Mouse (Mus musculus): Measurements from ENCODE around the gene Plk3.
A peak's percentile ranks its signal among the peaks of the same experiment; 100 is the strongest.
"Not testable (repeated sequence)": the region's sequence is repeated elsewhere in the genome, so short reads cannot be mapped to it uniquely, and the experiment has no call there.

Gene Plk3

DNA sequence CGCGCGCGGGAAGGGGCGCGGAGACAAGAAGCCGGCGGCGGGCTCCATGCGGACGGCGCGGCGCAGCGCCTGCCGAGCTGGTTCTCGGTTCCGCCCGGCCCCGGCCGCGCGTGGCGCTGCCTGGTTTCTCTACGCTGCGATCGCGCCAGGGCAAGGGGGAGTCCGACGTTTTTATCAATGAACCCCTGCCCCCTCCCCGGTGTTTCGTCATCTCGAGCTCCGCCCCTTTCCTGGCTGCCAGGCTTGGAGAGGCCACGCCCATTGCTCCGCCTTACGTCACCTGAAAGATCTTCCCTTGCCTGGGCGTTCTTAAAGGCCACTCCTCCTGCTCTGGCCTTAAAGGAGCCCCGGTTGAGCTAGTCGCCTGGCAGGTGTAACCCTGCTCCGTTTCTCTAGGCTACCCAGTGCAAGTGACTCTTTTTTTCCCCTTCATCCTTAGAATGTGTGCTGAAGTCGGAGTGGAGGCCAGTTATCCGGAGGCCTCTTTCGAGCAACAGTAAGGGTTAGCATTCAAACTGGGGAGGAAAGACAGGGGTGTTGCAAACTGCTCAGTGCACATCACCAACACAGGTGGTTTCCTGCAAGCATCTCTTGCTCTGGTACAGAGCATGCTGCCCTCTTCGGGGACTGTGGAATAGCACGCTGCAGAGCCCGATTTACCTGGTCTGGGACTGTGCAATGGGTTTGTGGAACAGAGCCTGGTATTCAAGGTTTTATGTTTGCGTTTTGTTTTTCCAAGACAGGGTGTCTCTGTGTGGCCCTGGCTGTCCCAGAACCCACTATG, at the start of gene Plk3:
TSS of gene Plk3 (minus strand) at position 147 of the 784 bp plus-strand sequence.
- peak; percentile 97 for DNase-seq (ENCODE audit: low read depth)

- DNase-seq (ENCODE audit: low read depth) = not testable (repeated sequence)
Observed at GRCm38 (mm10) chr4:117182759-117183096, 49.0 kb upstream of the Plk3 start.

GRCm38 (mm10) chr4:117181863-117182758, 48.3 kb upstream of the Plk3 start, which contains the start of gene Kif2c:
Gene Kif2c, minus strand, starts transcription at chr4:117182639.
- DNase-seq (ENCODE audit: low read depth) = peak; percentile 95

- no peak for DNase-seq (ENCODE audit: low read depth)
Observed at GRCm38 (mm10) chr4:117169936-117170335, 36.2 kb upstream of the Plk3 start.

DNA sequence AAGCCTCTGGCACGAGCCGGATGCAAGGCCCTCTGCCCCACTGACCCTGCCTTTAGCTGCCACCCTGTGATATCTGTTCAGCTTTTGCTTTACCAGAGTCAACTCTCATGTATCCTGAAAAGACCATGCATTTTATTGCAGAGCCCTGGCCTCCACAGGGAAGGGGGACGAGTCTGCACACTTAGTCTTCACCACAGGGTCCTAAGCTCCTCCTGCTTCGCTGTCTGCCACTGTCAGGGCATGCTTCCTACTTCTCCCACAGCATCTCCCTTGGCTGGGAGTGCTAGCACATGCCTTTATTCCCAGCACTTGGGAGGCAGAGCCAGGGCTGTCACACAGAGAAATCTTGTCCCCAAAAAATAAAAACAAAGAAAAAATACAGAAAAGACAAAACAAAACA, 27.4 kb upstream of the Plk3 start:
- DNase-seq (ENCODE audit: low read depth) = no peak

GRCm38 (mm10) chr4:117159666-117160065, 25.9 kb upstream of the Plk3 start:
- no peak for DNase-seq (ENCODE audit: low read depth)

- no peak for DNase-seq (ENCODE audit: low read depth)
Observed at GRCm38 (mm10) chr4:117156372-117156771, 22.6 kb upstream of the Plk3 start.

DNA sequence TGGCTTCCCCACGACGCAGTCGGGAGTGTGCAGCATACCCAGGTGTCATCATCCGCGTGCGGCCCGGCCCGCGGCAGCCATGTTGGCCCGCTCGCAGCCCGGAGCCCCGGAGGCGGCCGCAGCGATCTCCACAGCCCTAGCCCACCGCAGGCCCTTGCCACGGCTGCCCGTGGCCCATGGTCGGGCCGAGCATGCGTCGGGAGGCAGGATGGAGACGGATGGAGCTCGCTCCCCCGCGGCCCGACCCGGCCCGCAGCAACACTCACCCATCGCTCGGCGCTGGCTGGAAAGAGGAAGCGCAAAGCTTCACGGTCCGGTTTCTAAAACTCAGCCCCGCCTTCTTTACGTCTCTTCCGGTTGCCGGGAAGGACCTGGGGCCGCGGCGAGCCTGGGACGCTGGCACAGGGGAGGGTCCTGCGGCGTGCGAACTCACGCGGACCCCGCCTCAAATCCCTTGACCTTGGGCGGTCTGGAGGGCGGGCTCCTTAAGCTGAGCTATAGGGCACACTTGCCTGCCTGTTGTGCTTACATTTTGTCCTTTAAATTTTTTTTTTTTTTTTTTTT, 22.1 kb upstream of the Plk3 start, which contains the start of gene Rps8:
TSS of gene Rps8 (minus strand) at position 452 of the 564 bp plus-strand sequence.
- peak; percentile 94 for DNase-seq (ENCODE audit: low read depth)

DNA sequence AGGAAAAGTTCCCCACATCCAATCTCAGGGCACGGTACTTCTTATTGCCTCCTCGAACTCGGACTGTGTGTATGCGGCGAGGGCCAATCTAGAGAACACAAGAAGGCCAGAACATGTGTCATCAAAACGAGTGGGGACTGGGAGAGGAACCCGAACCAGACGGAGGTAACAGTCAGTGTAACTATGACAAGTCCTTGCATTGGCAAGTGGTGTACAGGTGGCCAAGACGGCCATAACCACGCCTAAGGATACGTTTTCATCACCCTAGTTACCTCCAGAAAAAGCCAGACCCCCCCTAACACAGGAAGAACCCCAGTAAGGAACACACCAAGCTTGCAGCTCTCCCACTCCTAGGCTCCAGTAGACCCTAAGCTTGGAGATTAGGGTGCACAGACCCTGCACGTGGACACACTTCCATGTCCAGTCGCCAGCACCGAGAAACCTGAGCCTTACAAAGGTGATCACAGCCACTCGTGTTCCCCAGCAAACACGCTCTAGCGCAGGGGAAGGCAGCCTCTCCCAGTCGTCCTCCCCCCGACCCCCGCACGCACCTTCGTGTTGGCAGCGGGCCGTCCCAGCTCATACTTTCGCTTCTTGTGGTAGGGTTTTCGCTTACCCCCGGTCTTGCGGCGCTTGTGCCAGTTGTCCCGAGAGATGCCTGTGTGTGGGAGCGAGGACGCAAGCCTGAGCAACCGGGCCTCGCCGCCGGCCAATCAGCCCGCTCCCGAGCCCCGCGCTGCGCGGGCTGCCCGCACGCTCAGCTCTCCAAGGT, 21.4 kb upstream of the Plk3 start:
- peak; percentile 52 for DNase-seq (ENCODE audit: low read depth)

GRCm38 (mm10) chr4:117152714-117153113, 19.0 kb upstream of the Plk3 start:
- DNase-seq (ENCODE audit: low read depth) = no peak

GRCm38 (mm10) chr4:117151416-117151815, 17.7 kb upstream of the Plk3 start:
- no peak for DNase-seq (ENCODE audit: low read depth)

DNA sequence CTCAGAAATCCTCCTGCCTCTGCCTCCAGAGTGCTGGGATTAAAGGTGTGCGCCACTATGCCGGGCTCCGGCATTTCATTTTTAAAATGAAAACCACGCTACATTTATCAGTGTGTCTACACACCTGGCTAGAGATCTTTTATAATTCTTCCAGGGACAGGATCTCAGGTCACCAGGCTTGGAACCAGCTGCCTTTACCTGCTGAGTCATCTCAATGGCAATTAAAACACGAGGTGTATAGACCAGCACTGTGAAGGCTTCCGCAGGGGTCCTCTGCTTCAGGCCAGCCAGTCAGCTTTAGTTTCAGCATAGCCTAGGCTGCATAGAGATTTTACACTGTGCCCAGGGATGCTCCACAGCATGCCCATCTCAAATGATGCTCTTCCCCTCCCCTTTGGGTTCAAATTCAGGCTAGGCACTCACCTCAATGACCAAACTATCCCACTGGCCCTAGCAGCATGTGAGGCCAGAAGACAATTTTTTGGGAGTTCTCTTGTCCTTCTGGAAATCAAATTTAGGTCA, 16.5 kb upstream of the Plk3 start:
- no peak for DNase-seq (ENCODE audit: low read depth)

- DNase-seq (ENCODE audit: low read depth) = peak; percentile 46
Observed at GRCm38 (mm10) chr4:117149291-117150211, 15.8 kb upstream of the Plk3 start.

- no peak for DNase-seq (ENCODE audit: low read depth)
Observed at GRCm38 (mm10) chr4:117148815-117149214, 15.1 kb upstream of the Plk3 start.

DNA sequence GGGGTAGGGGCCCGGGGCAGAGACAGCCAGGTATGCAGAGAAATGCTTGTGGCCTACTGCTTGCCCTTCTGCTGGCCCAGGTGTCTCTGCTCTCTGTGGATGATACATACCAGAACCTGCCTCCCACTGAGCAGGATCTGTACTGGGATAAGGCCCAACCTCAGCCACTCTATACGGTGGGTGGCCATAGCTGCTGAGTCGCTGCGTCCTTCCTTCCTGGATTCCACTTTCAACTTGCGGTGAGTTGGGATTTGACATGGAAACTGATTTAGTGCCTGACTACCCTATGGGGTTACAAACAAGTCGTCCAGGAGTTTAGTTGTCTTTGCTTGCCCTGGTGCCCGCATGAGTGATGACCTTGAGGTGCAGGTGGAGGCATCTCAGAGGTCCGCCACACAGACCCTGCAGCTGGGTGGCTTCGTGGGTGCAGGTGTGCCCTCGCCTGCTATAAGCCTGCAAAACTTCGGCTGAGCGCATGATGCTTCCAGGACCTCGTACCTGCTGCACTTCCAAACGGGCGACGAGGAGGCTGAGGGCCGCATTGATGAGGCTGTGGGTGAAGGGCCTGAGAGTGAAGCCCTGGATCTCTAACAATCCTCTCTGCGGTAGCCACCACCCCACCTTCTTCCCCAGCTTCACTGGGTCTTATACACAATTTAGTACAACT, 14.4 kb upstream of the Plk3 start:
- no peak for DNase-seq (ENCODE audit: low read depth)

DNA sequence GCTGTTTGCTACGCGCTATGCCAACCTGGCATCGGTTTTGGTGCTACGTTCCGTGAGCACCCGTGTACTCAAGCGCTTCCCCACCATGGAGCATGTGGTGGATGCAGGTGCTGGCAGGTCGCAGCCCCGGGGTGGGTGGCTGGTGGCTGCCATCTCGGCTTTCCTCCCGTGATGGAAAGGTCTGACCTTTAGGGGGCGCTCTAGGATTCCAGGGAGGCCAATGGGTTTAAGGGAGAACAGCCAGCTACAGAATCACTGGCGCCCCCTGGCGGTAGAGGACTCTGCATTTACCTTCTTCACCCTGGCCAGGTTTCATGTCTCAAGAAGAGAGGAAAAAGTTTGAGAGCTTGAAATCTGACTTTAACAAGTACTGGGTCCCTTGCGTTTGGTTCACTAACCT, 12.4 kb upstream of the Plk3 start:
- DNase-seq (ENCODE audit: low read depth) = peak; percentile 91

GRCm38 (mm10) chr4:117145248-117145647, 11.5 kb upstream of the Plk3 start:
- no peak for DNase-seq (ENCODE audit: low read depth)

DNA sequence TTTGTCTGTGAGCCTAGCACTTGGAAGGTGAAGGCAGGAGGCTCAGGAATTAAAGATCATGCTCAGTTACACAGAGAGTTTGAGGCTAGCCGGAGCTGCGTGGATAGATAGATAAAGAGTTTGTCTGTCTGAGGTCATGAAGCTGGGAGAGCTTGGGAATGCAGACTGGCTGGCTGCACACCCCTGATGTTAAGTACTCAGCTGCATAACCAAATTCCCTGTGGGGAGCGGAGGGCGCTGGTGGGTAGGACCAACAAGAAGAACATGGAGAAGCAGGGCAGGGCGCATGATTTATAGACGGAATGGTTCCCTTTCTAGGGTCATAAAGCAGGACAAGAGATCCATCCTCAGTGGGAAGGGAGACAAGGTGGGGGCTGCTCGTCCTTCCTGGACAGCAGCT, 9.3 kb upstream of the Plk3 start:
- no peak for DNase-seq (ENCODE audit: low read depth)

DNA sequence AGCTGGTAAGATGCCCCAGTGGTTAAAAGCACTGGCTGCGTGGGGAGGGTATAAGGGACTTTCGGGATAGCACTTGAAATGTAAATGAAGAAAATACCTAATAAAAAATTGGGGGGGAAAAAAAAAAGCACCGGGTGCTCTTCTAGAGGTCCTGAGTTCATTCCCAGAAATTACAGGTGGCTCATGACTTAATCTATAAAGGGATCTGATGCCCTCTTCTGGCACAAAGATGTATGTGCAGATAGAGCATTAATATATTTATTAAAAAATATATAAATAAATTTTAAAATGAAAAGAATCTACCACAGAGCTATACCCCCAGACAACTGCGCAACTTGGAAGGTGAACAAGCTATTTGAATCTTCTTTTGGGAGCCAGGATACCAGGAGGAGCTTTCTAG, 6.8 kb upstream of the Plk3 start:
- DNase-seq (ENCODE audit: low read depth) = peak; percentile 72

DNA sequence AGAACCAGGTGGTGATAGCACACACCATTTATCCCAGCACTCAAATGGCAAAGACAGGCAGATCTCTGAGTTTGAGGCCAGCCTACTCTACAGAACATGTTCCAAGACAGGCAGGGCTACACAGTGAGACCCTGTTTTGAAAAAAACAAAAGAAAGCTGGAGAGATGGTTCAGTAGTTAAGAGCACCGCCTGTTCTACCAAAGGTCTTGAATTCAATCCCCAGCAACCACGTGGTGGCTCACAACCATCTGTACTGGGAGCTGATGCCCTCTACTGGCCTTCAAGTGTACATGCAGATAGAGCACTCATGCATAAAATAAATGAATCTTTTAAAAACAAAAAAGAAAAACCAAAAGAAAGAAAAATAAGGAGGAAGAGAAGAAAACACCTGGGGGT, 5.5 kb upstream of the Plk3 start:
- peak; percentile 86 for DNase-seq (ENCODE audit: low read depth)

All from 416B (cell line).